Mouse (Mus musculus): ENCODE measurements around the gene Kalrn.

Kalrn gene

GRCm38 (mm10) chr16:34204527-34205139 is 368.7 kb downstream of the Kalrn start:
- in situ Hi-C loops (cut with MboI; ENCODE audit: low pct_unique_long_range_greater_than_20kb in 1 of 2, low sequenced_read_pairs in 2 of 2, unreplicated experiment in 1 of 2): no loop called here

GRCm38 (mm10) chr16:34199543-34199942 is 373.8 kb downstream of the Kalrn start:
- in situ Hi-C loops (cut with MboI; ENCODE audit: low pct_unique_long_range_greater_than_20kb in 1 of 2, low sequenced_read_pairs in 2 of 2, unreplicated experiment in 1 of 2): no loop called here

- in situ Hi-C loops (cut with MboI; ENCODE audit: low pct_unique_long_range_greater_than_20kb in 1 of 2, low sequenced_read_pairs in 2 of 2, unreplicated experiment in 1 of 2): no loop called here
Measured at GRCm38 (mm10) chr16:34192959-34193842, 380.1 kb downstream of the Kalrn start.

GRCm38 (mm10) chr16:34184721-34185120 is 388.6 kb downstream of the Kalrn start:
- in situ Hi-C loops (cut with MboI; ENCODE audit: low pct_unique_long_range_greater_than_20kb in 1 of 2, low sequenced_read_pairs in 2 of 2, unreplicated experiment in 1 of 2): loop anchor here in 1 of 2 experiments (5.0 kb wide), 1 partner anchor 52 kb away; no protein-coding TSS in a partner anchor

GRCm38 (mm10) chr16:34183186-34183585 is 390.1 kb downstream of the Kalrn start:
- in situ Hi-C loops (cut with MboI; ENCODE audit: low pct_unique_long_range_greater_than_20kb in 1 of 2, low sequenced_read_pairs in 2 of 2, unreplicated experiment in 1 of 2): no loop called here

GRCm38 (mm10) chr16:34175625-34176024 is 397.7 kb downstream of the Kalrn start:
- in situ Hi-C loops (cut with MboI; ENCODE audit: low pct_unique_long_range_greater_than_20kb in 1 of 2, low sequenced_read_pairs in 2 of 2, unreplicated experiment in 1 of 2): no loop called here

- in situ Hi-C loops (cut with MboI; ENCODE audit: low pct_unique_long_range_greater_than_20kb in 1 of 2, low sequenced_read_pairs in 2 of 2, unreplicated experiment in 1 of 2): no loop called here
Measured at GRCm38 (mm10) chr16:34172572-34173181, 400.7 kb downstream of the Kalrn start.

- in situ Hi-C loops (cut with MboI; ENCODE audit: low pct_unique_long_range_greater_than_20kb in 1 of 2, low sequenced_read_pairs in 2 of 2, unreplicated experiment in 1 of 2): no loop called here
Measured at GRCm38 (mm10) chr16:34167042-34167441, 406.3 kb downstream of the Kalrn start.

- in situ Hi-C loops (cut with MboI; ENCODE audit: low pct_unique_long_range_greater_than_20kb in 1 of 2, low sequenced_read_pairs in 2 of 2, unreplicated experiment in 1 of 2): no loop called here
Measured at GRCm38 (mm10) chr16:34163086-34163485, 410.2 kb downstream of the Kalrn start.

GRCm38 (mm10) chr16:34159576-34159975 is 413.8 kb downstream of the Kalrn start:
- in situ Hi-C loops (cut with MboI; ENCODE audit: low pct_unique_long_range_greater_than_20kb in 1 of 2, low sequenced_read_pairs in 2 of 2, unreplicated experiment in 1 of 2): no loop called here

- in situ Hi-C loops (cut with MboI; ENCODE audit: low pct_unique_long_range_greater_than_20kb in 1 of 2, low sequenced_read_pairs in 2 of 2, unreplicated experiment in 1 of 2): no loop called here
Measured at GRCm38 (mm10) chr16:34157386-34158135, 415.8 kb downstream of the Kalrn start.

GRCm38 (mm10) chr16:34155696-34156095 is 417.6 kb downstream of the Kalrn start:
- in situ Hi-C loops (cut with MboI; ENCODE audit: low pct_unique_long_range_greater_than_20kb in 1 of 2, low sequenced_read_pairs in 2 of 2, unreplicated experiment in 1 of 2): no loop called here

GRCm38 (mm10) chr16:34154903-34155302 is 418.4 kb downstream of the Kalrn start:
- in situ Hi-C loops (cut with MboI; ENCODE audit: low pct_unique_long_range_greater_than_20kb in 1 of 2, low sequenced_read_pairs in 2 of 2, unreplicated experiment in 1 of 2): no loop called here

- in situ Hi-C loops (cut with MboI; ENCODE audit: low pct_unique_long_range_greater_than_20kb in 1 of 2, low sequenced_read_pairs in 2 of 2, unreplicated experiment in 1 of 2): no loop called here
Measured at GRCm38 (mm10) chr16:34151528-34152071, 421.7 kb downstream of the Kalrn start.

- in situ Hi-C loops (cut with MboI; ENCODE audit: low pct_unique_long_range_greater_than_20kb in 1 of 2, low sequenced_read_pairs in 2 of 2, unreplicated experiment in 1 of 2): no loop called here
Measured at GRCm38 (mm10) chr16:34141670-34142069, 431.7 kb downstream of the Kalrn start.

- in situ Hi-C loops (cut with MboI; ENCODE audit: low pct_unique_long_range_greater_than_20kb in 1 of 2, low sequenced_read_pairs in 2 of 2, unreplicated experiment in 1 of 2): no loop called here
Measured at GRCm38 (mm10) chr16:34135074-34135473, 438.3 kb downstream of the Kalrn start.

- in situ Hi-C loops (cut with MboI; ENCODE audit: low pct_unique_long_range_greater_than_20kb in 1 of 2, low sequenced_read_pairs in 2 of 2, unreplicated experiment in 1 of 2): loop anchor here in 1 of 2 experiments (5.0 kb wide), 1 partner anchor 53 kb away; no protein-coding TSS in a partner anchor
Measured at GRCm38 (mm10) chr16:34134628-34135027, 438.7 kb downstream of the Kalrn start.

GRCm38 (mm10) chr16:34125595-34125994 is 447.7 kb downstream of the Kalrn start:
- in situ Hi-C loops (cut with MboI; ENCODE audit: low pct_unique_long_range_greater_than_20kb in 1 of 2, low sequenced_read_pairs in 2 of 2, unreplicated experiment in 1 of 2): no loop called here

Data from mouse embryonic stem cell (cell line).